Mouse (Mus musculus): ENCODE measurements around the gene Art4.

Art4 gene

DNA sequence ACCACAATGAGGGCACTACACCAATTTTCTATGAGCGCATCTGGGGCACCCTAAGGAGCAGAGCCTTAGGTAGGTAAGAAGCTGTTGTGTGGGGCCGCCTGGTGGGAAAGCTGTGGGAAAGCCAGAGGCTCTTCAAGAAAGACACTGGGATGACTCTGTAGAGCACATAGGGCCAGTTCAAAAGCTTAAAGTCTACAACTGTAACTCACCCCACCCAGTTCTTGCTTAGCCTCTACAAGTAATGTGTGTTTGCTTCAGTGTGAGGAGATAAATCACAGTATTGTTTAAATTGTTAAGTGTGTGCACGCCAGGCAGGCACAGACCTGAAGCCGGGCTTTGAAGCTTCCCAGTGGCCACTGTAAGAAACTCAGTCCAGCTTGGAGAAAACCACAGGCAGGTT, 8.6 kb upstream of the Art4 start:
- DNase-seq (ENCODE audit: low spot score in 2 of 2): no peak

DNA sequence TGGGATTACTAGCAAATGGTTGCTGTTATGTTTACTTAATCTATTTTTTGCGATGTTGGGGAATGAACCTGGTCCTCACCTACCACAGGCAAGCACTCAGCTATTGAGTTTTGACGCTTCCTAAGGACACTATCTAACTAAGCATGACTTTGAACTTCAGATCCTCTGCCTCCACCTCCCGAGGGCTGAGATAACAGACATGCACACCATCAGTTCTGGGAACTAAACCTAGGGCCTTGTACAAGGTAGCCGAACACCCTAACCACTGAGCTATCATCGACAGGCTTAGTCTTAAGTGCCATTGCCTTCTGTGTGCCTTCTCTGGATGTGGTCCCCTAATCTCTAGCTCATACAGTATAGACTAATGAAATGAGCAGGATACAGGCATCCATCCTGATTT, 7.8 kb upstream of the Art4 start:
- no peak for DNase-seq (ENCODE audit: low spot score in 2 of 2)

DNA sequence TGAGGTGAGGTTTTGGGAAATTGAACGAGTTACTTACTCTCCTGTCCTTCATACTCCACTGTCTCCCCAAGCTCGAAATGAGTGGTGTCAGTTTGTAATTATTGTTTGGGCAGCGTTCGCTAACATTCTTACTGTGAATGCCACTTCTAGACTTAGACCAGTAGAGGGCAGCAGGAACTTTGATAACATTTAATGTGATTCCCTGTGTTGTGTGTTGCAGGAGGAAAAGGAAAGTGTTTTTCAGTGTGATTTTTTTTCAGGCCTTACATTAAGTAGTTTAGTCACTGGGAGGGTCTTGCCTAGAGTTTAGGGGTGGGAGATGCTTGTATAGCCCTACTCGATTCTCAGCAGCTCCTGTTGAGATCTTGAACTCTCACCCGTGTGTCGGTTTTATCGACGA, 3.5 kb upstream of the Art4 start:
- no peak for DNase-seq (ENCODE audit: low spot score in 2 of 2)

DNA sequence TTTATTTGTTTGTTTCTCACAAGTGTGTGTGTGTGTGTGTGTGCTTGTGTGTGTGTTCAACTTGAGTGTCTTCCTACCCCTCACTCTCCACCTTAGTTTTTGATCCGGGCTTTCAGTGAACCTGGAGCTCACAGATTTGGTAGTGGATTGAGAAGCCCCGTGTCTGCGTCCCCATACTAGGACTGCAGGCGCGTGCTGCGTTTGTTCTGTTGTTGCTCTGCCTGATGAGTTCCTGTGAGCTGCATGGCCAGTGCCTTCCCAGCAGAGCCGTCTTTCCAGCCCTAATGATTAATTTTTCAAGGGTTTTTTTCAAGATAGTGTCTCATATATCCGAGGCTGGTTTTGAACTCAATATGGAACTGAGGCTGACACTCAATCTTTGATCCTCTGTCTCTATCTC, 887 bp upstream of the Art4 start:
- DNase-seq (ENCODE audit: low spot score in 2 of 2): no peak

DNA sequence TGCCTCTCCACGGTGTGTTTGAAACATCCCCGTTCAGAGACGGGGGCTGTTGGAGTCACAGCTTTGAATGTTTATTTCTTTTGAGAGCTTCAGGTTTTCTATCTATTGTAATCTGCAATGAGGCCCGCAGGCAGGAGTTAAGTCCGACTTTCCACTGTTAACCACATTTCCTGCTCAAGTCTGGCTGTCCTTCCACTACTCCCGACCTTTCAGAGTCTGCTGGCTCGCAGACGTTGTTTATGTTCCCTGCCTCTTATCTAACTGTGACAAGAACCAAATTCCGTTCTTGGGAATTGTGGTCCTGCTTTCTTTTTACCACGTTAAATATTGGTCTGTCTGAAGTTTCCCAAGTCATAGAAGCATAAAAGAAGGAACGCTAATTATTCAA, 334 bp upstream of the Art4 start:
- DNase-seq (ENCODE audit: low spot score in 2 of 2): no peak

DNA sequence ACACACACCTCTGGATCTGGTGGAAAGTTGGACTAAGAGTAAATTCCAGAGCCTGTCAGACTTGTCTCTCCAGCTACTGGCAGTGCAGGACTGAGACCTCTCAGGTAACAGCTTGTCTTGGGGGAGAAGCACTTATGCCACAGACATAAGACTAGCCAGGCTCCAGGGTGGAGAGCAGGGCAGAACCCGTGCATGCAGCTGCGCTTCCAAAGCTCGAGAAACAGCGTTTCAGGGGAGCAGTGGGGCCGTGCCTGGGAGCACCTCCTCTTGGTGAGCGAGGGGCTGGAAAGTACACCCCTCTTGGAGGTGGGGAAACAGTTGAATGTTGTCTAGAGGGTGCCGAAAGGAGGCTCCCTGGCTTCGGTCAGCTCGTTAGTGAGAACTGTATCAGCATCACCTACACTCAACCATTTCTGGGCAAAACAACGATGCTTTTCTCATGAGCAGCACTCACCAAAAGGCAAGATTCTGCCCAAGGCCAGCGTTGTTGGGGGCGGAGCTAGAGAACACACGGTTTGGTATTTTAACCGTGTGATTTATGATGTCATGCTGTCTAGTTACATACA, 1.4 kb downstream of the Art4 start:
- no peak for DNase-seq (ENCODE audit: low spot score in 2 of 2)

DNA sequence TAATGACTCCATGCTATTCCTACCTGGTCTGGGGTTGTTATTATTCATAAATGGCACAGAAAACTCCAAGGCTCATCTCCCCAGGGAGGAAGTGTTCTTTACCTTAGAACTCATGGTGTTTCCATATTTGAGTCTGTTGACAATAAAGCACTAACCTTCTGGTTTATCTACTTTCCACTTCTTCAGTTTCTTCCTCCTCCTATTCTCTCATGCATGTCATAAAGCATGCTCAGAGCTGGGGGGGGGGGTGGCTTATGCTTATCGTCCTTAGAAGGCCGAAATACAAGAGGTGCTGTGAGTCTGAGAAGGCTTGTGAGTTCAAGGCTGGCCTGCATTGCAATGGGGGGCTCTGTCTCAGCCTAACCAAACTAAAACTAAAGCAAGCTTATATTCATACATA, 2.4 kb downstream of the Art4 start:
- no peak for DNase-seq (ENCODE audit: low spot score in 2 of 2)

DNA sequence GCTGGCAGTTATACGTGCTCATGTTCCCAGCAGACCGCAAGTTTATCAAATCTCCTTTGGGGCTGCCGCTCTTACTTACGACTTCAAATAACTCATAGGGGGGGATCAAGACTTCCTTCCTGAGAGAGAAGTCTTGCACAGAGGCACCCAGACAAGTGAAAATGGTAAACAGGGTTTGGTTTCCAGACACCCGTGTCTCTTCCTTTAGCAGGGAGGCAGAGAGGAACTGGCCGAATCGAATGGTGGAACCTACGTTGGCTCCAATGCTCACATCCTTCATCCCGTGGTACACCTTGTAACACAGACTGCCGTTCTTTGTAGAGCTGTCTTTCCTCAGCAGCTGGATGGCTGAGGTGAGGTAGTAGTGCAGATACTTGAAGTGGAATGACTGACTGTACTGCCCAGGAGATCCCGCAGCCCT, 3.2 kb downstream of the Art4 start:
- no peak for DNase-seq (ENCODE audit: low spot score in 2 of 2)

DNA sequence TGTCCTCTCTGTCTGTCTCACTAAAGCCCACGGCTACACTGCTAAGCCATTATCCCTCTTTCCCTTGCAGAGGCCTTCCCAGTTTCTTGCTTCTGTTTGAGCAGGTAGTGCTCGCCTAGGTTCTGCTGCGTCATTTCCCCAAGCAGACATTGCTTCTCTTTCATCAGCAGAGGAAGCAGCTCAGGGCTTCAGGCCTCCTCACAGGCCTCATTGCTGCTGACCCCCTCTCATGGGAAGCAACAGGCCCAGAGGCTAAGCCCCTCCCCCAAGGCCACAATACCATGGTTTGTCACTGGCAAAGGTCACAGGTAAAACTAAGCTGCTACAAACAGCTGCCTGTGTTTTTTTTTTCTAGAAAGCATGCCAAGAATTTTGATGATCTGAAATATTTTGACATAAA, 4.8 kb downstream of the Art4 start:
- no peak for DNase-seq (ENCODE audit: low spot score in 2 of 2)

DNA sequence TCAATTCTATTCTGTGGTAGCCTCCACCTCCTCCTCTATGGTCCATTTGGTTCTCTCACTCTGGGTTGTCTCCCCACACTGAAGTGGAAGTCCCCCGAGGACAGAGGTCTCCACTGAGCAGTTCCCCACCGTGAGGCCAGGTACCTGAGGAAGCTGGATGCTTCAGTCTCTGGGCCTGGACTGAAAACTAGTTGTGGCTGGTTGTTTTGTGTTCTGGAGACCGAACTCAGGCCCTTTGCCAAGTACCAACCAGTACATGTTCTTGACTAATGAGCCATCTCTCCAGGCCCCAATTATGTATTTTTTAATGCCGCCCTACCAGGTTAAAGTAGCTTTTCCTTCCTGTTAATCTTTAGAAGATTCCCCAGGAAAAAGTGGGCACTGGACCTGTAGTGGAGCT, 5.2 kb downstream of the Art4 start:
- no peak for DNase-seq (ENCODE audit: low spot score in 2 of 2)

DNA sequence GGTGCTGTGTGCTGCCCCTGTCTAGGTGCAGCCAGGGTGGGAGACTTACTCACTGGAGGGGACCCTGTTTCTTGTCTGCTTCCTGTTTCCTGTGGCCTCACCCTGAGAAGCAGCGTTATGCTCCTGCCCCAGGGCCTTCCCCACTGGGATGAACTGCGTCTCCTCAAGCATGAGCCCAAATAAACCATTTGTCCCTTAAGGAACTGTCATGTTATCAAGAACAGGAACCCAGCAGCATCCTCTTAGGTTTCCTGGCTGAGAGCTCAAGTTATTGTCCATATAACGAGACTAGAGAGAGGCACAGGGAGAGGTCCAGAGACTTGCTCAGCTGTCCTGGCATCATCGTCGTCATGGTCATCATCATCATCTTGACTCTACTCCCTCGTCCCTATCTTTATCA, 7.3 kb downstream of the Art4 start:
- DNase-seq (ENCODE audit: low spot score in 2 of 2): no peak

DNA sequence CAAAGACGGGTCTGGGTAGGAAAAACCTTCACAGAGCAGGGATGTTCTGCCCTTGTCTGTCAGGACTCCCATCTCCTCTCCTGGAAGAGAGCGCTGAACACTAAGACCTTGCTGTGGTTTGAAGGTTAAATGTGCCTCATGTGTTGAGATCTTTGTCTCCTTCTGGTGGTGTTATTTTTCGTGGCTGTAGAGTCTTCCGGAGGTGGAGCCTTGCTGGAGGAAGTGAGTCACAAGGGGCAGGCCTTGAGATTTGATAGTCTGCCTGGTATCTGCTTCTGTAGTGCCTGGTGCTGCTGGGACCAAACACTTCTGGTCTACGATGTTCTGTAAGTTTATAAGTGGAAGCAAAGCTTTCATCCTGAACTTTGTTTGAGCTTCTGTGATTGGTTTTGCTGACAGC, 8.6 kb downstream of the Art4 start:
- DNase-seq (ENCODE audit: low spot score in 2 of 2): no peak

DNA sequence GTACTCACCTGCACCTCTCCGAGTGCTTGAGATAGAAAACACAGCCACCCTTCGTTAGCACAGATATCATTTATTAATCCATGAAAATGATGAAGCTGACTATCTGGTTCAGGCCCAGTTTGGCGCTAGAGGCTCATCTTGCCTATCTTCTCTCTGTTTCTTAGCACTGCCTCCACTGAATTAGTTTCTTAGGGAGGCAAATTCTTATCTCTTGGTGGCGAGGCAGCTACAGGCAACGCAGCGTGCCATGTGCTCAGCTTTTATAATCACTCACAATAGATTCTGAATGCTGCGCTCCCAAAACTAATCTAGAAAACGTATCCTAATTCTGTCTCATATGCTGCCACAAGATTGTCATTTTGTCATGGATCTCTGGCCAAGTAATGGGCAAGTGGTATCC, 9.1 kb downstream of the Art4 start:
- no peak for DNase-seq (ENCODE audit: low spot score in 2 of 2)

DNA sequence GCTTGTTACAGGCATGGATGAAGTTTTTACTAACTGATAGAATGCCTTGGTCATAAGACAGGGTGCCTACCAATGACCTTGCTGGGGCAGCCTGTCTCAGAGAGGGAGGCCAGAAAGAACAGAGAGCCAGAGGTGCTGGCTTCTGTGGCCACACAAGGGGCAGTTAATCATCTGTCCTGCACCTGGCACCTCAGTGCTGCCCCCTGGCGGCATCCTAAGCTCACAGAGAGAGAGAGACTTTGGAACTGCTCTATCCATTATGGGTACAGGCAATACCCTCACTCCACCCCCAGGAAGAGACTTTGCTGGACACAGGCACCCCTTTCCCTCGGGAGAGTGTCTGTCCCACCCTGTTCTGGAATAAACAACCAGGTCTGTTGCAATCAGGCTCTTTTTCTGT, 9.7 kb downstream of the Art4 start:
- DNase-seq (ENCODE audit: low spot score in 2 of 2): peak in 1 of 2 experiments; percentile 12

DNA sequence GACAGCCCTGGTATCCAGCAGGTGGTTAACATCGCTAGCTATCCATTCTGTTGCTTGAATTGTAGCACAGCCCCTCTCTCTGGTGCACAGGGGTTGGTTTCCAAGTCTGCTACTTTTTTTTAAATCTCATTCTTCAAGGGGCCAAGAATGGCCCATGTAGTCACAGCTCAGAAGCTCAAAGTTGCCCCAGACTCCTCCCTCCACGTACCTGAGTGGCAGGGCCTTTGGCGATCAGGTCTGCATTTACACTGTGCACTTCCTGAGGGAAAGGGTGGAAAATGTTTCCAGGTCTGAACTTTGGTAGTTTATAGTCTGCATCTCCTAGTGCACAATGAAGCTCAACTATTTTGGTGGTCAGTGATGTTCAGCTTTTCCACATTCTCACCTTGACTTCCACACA, 10.3 kb downstream of the Art4 start:
- DNase-seq (ENCODE audit: low spot score in 2 of 2): no peak

DNA sequence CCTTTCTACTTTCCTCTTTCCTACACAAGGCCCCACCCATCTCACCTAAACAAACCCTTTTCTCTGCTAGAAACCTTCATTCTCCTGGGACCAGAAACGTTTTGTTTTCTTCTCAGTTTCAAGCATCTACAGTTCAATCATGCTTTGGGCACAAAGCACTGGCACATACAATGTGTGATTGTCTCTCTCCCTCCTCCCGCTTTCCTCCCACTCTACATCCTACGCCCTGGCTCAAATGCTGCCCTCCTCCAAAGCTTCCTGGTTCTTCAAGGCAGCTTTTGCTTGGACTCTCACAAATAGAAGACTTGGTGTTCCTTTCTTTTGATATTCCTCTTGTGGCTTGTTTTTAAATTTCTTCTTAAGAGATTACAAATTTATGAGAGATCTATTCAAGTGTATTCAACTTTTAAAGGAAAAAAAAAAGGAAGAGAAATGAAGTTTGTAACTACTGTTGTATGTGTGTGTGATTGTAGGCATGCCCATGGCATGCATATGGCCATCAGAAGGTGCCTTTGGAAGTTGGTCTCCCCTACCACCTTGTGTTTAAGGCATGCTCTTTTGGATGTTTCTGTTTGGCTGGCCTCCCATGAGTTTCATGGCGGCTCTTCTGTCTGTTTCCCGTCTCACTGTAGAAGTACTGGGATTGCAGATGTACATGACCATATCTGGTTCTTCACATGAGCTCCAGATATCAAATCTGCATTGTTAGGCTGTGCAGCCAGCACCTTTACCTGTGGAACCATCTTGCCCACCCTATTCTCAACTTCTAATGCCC, 11.6 kb downstream of the Art4 start:
- no peak for DNase-seq (ENCODE audit: low spot score in 2 of 2)

DNA sequence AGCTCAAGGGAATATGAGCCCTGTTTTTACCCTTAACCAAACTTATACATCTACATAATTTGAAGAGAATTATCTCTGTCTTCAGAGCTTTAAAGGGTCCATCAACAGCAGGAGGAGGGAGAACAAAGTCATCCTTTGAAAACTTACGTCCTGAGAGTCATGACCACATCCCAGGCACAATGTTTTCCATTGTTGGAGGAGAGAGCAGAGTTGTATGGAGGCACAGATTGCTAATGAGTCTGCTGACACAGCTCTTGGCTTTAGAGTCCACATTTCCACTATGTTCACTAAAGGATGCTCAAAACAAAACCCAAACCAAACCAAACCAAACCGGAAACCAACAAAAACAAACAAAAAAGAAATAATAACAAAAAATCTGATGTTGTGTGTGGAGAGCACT, 12.6 kb downstream of the Art4 start:
- no peak for DNase-seq (ENCODE audit: low spot score in 2 of 2)

DNA sequence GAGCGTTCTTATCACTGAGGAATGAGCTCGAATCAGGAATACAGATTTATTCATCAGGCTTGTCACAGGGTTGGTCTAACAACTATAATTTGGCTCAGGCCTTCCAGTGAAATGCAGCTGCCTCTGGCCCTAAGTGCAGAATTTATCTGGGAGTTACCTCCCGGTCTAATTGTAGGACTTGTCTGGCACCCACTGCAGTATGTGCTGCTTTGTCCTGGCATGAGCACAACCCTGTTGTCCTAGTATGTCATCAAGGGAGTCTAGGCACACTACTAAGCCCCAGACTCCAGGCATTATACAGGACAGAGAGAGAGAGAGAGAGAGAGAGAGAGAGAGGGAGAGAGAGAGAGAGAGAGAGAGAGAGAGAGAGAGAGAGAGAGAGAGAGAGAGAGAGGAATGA, 20.2 kb downstream of the Art4 start:
- no peak for DNase-seq (ENCODE audit: low spot score in 2 of 2)

DNA sequence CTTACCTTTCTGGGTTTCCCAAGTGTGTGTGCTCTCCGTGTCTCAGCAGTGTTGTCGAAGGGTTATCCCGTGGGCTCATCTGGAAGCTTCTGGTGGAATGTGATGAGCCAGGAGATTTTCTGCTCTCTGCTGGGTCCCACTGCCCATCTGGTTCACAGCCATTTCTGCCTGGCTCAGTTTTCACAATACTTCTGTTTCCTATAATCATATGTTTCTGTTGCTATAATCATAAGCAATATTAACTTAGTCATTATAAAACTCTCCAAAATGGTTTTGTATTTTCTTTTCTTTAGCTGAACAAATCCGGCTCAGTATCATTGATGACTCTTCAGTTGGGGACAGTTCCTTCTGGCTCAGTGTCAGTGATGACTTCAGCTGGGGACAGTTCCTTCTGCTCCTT, 22.2 kb downstream of the Art4 start, which contains the start of gene Smco3:
TSS of gene Smco3 (minus strand) at position 101 of the 400 bp plus-strand sequence.
- DNase-seq (ENCODE audit: low spot score in 2 of 2): no peak

DNA sequence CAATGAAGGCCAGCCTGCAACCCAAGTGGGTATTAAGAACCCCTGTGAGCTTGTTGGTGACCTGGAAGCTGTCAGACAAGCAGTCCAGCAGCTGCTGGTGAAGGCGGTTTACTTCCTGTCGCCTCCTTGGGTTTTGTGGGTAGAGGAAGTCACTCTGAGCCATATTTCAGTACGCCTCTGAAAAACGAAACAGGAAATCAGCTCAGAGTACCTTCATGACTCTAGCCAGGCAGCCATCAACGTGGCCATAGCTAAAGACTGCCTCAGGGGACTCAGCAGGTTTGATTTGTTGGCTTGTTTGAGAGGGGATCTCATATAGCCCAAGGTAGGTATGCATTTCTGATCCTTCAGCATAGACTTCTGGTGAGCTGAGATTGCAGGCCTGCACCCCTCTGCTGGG, 25.8 kb downstream of the Art4 start:
- no peak for DNase-seq (ENCODE audit: low spot score in 2 of 2)

DNA sequence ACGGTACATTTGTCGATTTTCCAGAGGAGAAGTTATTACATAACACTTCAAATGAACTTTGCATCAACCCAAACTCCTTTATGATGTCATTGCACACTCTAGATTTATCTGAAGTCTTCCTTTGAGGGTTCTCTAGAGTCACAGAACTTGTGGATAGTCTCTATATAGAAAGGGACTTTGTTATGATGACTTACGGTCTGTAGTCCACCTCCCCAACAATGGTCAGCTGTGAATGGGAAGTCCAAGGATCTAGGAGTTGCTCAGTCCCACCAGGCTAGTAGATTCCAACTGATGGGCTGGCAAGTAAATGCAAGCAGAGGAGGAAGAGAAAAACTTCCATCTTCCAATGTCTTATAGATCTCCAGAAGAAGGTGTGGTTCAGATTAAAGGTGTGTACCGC, 28.9 kb downstream of the Art4 start:
- no peak for DNase-seq (ENCODE audit: low spot score in 2 of 2)

DNA sequence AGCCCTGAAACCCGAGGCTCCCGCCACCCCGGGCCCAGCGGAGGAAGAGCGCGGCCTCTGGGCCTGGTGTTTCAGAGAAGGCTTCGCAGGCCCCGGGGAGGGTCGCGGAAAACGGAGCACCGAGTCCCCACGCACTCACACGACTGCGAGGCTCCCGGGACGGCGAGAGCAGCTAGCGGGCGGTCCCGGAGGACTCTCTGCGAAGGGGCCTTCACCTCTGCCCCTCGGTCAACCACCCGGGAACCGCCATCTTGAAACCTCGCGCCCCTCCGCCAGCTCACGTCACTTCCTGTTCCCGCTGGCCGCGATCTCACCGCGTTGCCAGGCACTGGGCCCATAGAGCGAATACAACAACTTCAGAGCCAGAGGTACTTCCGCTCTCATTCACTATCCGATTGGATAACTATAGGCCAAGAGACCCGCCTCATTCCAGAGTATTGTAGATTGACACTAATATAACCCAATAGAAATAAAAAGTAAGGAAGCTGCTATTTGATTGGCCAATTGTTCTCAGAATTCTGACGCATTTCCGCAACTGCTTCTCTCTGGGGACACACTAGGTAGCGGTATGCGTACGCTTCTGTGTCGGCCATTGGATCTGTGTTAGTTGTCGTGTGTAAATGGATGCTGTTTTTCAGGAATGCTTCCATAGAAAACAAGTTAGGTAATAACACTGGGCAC, 29.5 kb downstream of the Art4 start, which contains the start of gene Wbp11:
TSS of gene Wbp11 (minus strand) at position 353 of the 681 bp plus-strand sequence.
- peak; percentile 96 to 97 for DNase-seq (ENCODE audit: low spot score in 2 of 2)

DNA sequence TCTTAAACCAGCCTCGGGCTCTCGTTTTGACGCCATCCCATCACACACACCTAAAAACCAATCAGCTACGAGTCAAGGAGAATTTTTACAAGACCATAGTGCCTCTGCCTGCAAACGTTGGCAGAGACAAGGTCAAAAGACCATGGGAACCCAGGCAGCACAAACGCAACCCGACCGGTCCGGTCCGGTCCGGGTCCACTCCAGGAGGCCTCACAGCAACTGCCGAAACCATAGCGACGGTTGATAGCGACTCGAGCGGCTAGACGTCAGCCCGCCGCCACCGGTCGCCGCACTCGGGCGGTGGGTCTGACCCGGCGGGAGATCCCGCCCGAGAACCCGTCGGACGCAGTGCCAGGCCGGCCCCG, 30.0 kb downstream of the Art4 start, which contains the start of gene BC049715:
TSS of gene BC049715 (plus strand) at position 111 of the 365 bp plus-strand sequence.
- DNase-seq (ENCODE audit: low spot score in 2 of 2): no peak

Data from right cerebral cortex, postnatal 36 days (tissue).